In the genomic region with DNA sequence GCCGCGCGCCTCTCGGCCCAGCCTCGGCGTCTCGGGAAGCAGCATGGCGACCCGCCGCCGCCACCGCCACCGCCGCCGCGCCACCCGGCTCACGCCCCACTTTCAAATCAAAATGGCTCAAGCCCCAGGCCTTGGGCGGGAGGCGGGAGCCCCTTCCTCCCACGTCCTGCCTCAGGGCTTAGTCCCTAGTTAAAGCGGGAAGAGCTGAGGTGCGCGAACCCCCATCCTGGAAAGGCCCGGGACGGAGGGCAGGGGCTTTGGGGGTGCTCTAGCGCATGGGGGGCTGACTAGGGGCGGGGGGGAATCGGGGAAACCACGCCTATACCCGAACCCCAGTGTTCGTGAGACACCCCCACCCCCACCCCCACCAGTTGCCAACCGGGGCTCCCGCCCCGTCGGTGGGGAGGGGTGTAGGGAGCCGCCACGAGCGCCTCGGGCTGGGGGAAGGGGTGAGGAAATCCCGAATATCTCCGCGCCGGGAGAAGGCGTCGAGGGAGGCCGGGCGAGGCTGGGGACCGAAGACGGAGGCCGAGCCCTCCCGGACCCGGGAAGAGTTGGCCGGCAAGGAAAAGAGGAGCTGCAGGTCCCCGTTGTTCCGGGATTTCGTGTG, we compare ENCODE assay signal across 8 mouse cellular contexts. TPM values are rescaled to one million over a fixed set of nuclear protein-coding genes. Genes with fewer than 3 reads are reported as not detected.
DNase-seq lines count a peak whose midpoint lies in the region; ATAC-seq and TF ChIP-seq lines count a peak whose summit lies in the region.

No protein-coding gene starts in this region.

- no peaks in the 10 kb centered on the region; the same call in 1 of the 2 replicates for H3K36me3 ChIP-seq in lung, embryonic 14.5 days (ENCODE audit: insufficient read depth)
- H3K36me3 ChIP-seq in heart, embryonic 15.5 days: no peaks in the 10 kb centered on the region
- H3K36me3 ChIP-seq in liver, embryonic 14.5 days (replicated peaks; ENCODE audit: control insufficient read depth, insufficient read depth, low read depth): no peaks in the 10 kb centered on the region

- H3K4me1 ChIP-seq in lung, embryonic 14.5 days (ENCODE audit: insufficient read depth): peaks cover 10% of the 10 kb centered on the region; the same call in 1 of the 2 replicates
- H3K4me1 ChIP-seq in heart, embryonic 15.5 days (replicated peaks): peaks cover 38% of the 10 kb centered on the region
- peaks cover 11 to 15% of the 10 kb centered on the region in 2 experiments; a peak in 3 of 4 replicates for H3K4me1 ChIP-seq in liver, embryonic 14.5 days (replicated peaks; ENCODE audit: control insufficient read depth in 2 of 2, insufficient read depth in 2 of 2, low read length in 1 of 2)

- peak overlapping the region; percentile 83 for H3K4me2 ChIP-seq in lung, embryonic 14.5 days
- peak overlapping the region; percentile 98 for H3K4me2 ChIP-seq in heart, embryonic 15.5 days
- peak overlapping the region; percentile 97 for H3K4me2 ChIP-seq in liver, embryonic 14.5 days (ENCODE audit: low read depth)

- no peaks in the 10 kb centered on the region for H3K9me3 ChIP-seq in lung, embryonic 14.5 days (ENCODE audit: low read depth, low read length)
- H3K9me3 ChIP-seq in heart, embryonic 15.5 days (replicated peaks): no peaks in the 10 kb centered on the region
- H3K9me3 ChIP-seq in liver, embryonic 14.5 days (ENCODE audit: control insufficient read depth, low read length): no peaks in the 10 kb centered on the region

- WGBS in lung, embryonic 14.5 days: under 1% methylated on average over 56 of the region's 57 CpGs
- WGBS in heart, embryonic 15.5 days: under 1% methylated on average over 54 of the region's 57 CpGs
- under 1% methylated on average over 57 of the region's 57 CpGs for WGBS in liver, embryonic 14.5 days (ENCODE audit: insufficient replicate concordance)

- no peak for TF ChIP-seq EP300 in liver, embryonic 14.5 days (IDR thresholded peaks at IDR 0.05; ENCODE audit: low read depth)

- DNase-seq in lung, embryonic 14.5 days: peak; percentile 65
- DNase-seq in lung, postnatal 14 days: no peak
- DNase-seq in embryo, embryonic 10 days (ENCODE audit: low spot score): peak; percentile 49
- DNase-seq in liver, embryonic 14.5 days (ENCODE audit: low read depth in 3 of 3, low spot score in 3 of 3): peak in 1 of 3 experiments; percentile 29
- peak; percentile 12 for DNase-seq in thymus, postnatal 14 days
- DNase-seq in layer of hippocampus, postnatal 36 days: no peak
- DNase-seq in right cerebral cortex, postnatal 36 days (ENCODE audit: low spot score in 2 of 2): no peak

- TF ChIP-seq CTCF in lung, embryonic 14.5 days (IDR thresholded peaks at IDR 0.05; ENCODE audit: low read depth): no peak
- no peak for TF ChIP-seq CTCF in liver, embryonic 14.5 days (IDR thresholded peaks at IDR 0.05; ENCODE audit: low read depth)

- peak overlapping the region; percentile 98 for H3K9ac ChIP-seq in lung, embryonic 14.5 days
- peak overlapping the region; percentile 75 for H3K9ac ChIP-seq in heart, embryonic 15.5 days
- peak overlapping the region; percentile 79 for H3K9ac ChIP-seq in liver, embryonic 14.5 days (replicated peaks)

- H3K4me3 ChIP-seq in lung, embryonic 14.5 days (ENCODE audit: low read depth, low read length): peak overlapping the region; percentile 90
- H3K4me3 ChIP-seq in heart, embryonic 15.5 days: peak overlapping the region; percentile 86
- peak overlapping the region; percentile 87 to 89 for H3K4me3 ChIP-seq in liver, embryonic 14.5 days (ENCODE audit: insufficient read depth in 1 of 2, low read depth in 2 of 2, low read length in 2 of 2)

- no peaks in the 10 kb centered on the region for H3K27me3 ChIP-seq in lung, embryonic 14.5 days (ENCODE audit: insufficient read depth, low read length)
- no peaks in the 10 kb centered on the region for H3K27me3 ChIP-seq in heart, embryonic 15.5 days
- peaks cover 17% of the 10 kb centered on the region for H3K27me3 ChIP-seq in liver, embryonic 14.5 days (ENCODE audit: control insufficient read depth, insufficient read depth, low read length)

- peak overlapping the region; percentile 97 for H3K27ac ChIP-seq in lung, embryonic 14.5 days (ENCODE audit: low read depth)
- H3K27ac ChIP-seq in heart, embryonic 15.5 days: peak overlapping the region; percentile 84
- peak overlapping the region; percentile 47 for H3K27ac ChIP-seq in liver, embryonic 14.5 days

- ATAC-seq in lung, embryonic 14.5 days (ENCODE audit: insufficient read depth): peak; percentile 18
- peak; percentile 54 for ATAC-seq in heart, embryonic 15.5 days (replicated peaks; ENCODE audit: insufficient number of reproducible peaks, insufficient read depth, low FRiP score, low read depth)
- ATAC-seq in liver, embryonic 14.5 days (ENCODE audit: insufficient read depth): peak; percentile 54

RNA-seq across cellular contexts. Expression of gene Igf2bp1, which starts 0.8 kb away (rescaled TPM):
- polyA plus RNA-seq in lung, embryonic 14.5 days (2014; fragmentation: Nextera tagmentation; extraction: Ambion mirVana): 25.6 and 30.9 TPM in 2 replicates
- polyA plus RNA-seq in heart, embryonic 15.5 days (2015; fragmentation: Nextera tagmentation; extraction: Ambion mirVana): 20.6 and 25.7 TPM in 2 replicates
- 3.0 and 4.1 TPM in 2 replicates for polyA plus RNA-seq in liver, embryonic 14.5 days (2012; rRNA removed)
- polyA plus RNA-seq in liver, embryonic 14.5 days (2014; fragmentation: Nextera tagmentation; extraction: Ambion mirVana): 7.1 and 7.6 TPM in 2 replicates
- not detected for total RNA-seq in layer of hippocampus, postnatal 36 days (2021)

RNA-seq across cellular contexts. Expression of gene Gip, which starts 19.4 kb away (rescaled TPM):
- not detected in 2 replicates for polyA plus RNA-seq in lung, embryonic 14.5 days (2014; fragmentation: Nextera tagmentation; extraction: Ambion mirVana)
- not detected in 2 replicates for polyA plus RNA-seq in heart, embryonic 15.5 days (2015; fragmentation: Nextera tagmentation; extraction: Ambion mirVana)
- 0.09 TPM in 1 of 2 replicates, not detected in the other for polyA plus RNA-seq in liver, embryonic 14.5 days (2012; rRNA removed)
- not detected in 2 replicates for polyA plus RNA-seq in liver, embryonic 14.5 days (2014; fragmentation: Nextera tagmentation; extraction: Ambion mirVana)
- total RNA-seq in layer of hippocampus, postnatal 36 days (2021): not detected

RNA-seq across cellular contexts. Expression of gene Snf8, which starts 29.8 kb away (rescaled TPM):
- 37.2 and 37.6 TPM in 2 replicates for polyA plus RNA-seq in lung, embryonic 14.5 days (2014; fragmentation: Nextera tagmentation; extraction: Ambion mirVana)
- 65.5 and 74.2 TPM in 2 replicates for polyA plus RNA-seq in heart, embryonic 15.5 days (2015; fragmentation: Nextera tagmentation; extraction: Ambion mirVana)
- polyA plus RNA-seq in liver, embryonic 14.5 days (2012; rRNA removed): 18.5 and 28.2 TPM in 2 replicates
- 28.9 and 30.0 TPM in 2 replicates for polyA plus RNA-seq in liver, embryonic 14.5 days (2014; fragmentation: Nextera tagmentation; extraction: Ambion mirVana)
- total RNA-seq in layer of hippocampus, postnatal 36 days (2021): 100 to 1,000 TPM; 101 to 107 TPM

Comparison
In these comparisons a context has a peak if more than half of its experiments do, and no peak if none do; other contexts are left out.
1. DNase-seq: peak in lung, embryonic 14.5 days (single experiment), embryo, embryonic 10 days (single experiment) and thymus, postnatal 14 days (single experiment); none in lung, postnatal 14 days (single experiment), layer of hippocampus, postnatal 36 days (0 of 2) and right cerebral cortex, postnatal 36 days (0 of 2).
2. H3K27ac ChIP-seq: peak in every context shown above with its lines; median percentile 97 in lung, embryonic 14.5 days; 84 in heart, embryonic 15.5 days; 47 in liver, embryonic 14.5 days.
3. Peak in every context shown above with its lines, with median percentiles within 50 percentile points of each other: ATAC-seq, H3K4me2 ChIP-seq, H3K4me3 ChIP-seq and H3K9ac ChIP-seq.